Mouse (Mus musculus): Measurements from ENCODE around the gene Areg. TPM values are rescaled to one million over a fixed set of nuclear protein-coding genes. Genes with fewer than 3 reads are reported as not detected.

Areg gene
- total and polyA plus RNA-seq, 3 experiments: not detected

GRCm38 (mm10) chr5:91147001-91147400 lies 7.6 kb downstream of the Areg start:
- WGBS: 83% methylated on average over 1 of the region's 1 CpGs
- Histone ChIP-seq H3K27me3 (ENCODE audit: control insufficient read depth, insufficient read depth, low read length) (no peaks in the 10 kb centered on the region), H3K4me3 (no peak overlapping the region), H3K4me1 (ENCODE audit: control insufficient read depth, insufficient read depth, low read length) (no peaks in the 10 kb centered on the region), H3K79me2 (replicated peaks; ENCODE audit: control insufficient read depth, insufficient read depth, low read length) (no peaks in the 10 kb centered on the region), H3K27ac (no peak overlapping the region), H3K36me3 (ENCODE audit: control insufficient read depth, insufficient read depth, low read length) (no peaks in the 10 kb centered on the region), H3K9ac (ENCODE audit: low read depth, low read length) (no peak overlapping the region)
- DNase-seq: no peak
- no peak for TF ChIP-seq CTCF (IDR thresholded peaks at IDR 0.05)
- TF ChIP-seq EP300 (IDR thresholded peaks at IDR 0.05; ENCODE audit: insufficient read depth, low read depth, low read length): no peak
- no peak for TF ChIP-seq POLR2A (IDR thresholded peaks at IDR 0.05; ENCODE audit: insufficient read depth, low read depth, low read length)
- intact Hi-C loops (cut with DNase I): no loop called here

- Histone ChIP-seq H3K27ac (no peak overlapping the region), H3K4me3 (no peak overlapping the region), H3K9ac (ENCODE audit: low read depth, low read length) (no peak overlapping the region), H3K27me3 (ENCODE audit: control insufficient read depth, insufficient read depth, low read length) (no peaks in the 10 kb centered on the region), H3K79me2 (replicated peaks; ENCODE audit: control insufficient read depth, insufficient read depth, low read length) (no peaks in the 10 kb centered on the region), H3K36me3 (ENCODE audit: control insufficient read depth, insufficient read depth, low read length) (no peaks in the 10 kb centered on the region), H3K4me1 (ENCODE audit: control insufficient read depth, insufficient read depth, low read length) (no peaks in the 10 kb centered on the region)
- TF ChIP-seq CTCF (IDR thresholded peaks at IDR 0.05): no peak
- no peak for TF ChIP-seq POLR2A (IDR thresholded peaks at IDR 0.05; ENCODE audit: insufficient read depth, low read depth, low read length)
- no peak for TF ChIP-seq EP300 (IDR thresholded peaks at IDR 0.05; ENCODE audit: insufficient read depth, low read depth, low read length)
- WGBS: 29% methylated on average over 2 of the region's 2 CpGs
- intact Hi-C loops (cut with DNase I): no loop called here
- DNase-seq: no peak
These were observed 8.7 kb downstream of the Areg start for GRCm38 (mm10) chr5:91148054-91148453.

GRCm38 (mm10) chr5:91156677-91157076 lies 17.3 kb downstream of the Areg start:
- intact Hi-C loops (cut with DNase I): no loop called here
- DNase-seq: no peak

GRCm38 (mm10) chr5:91157169-91157568 lies 17.8 kb downstream of the Areg start:
- DNase-seq: no peak
- 50% methylated on average over 3 of the region's 3 CpGs for WGBS

More at GRCm38 (mm10) chr5:91156677-91157076, 17.3 kb downstream of the Areg start:
- no peak overlapping the region for H3K9ac ChIP-seq (ENCODE audit: low read depth, low read length)
- no peaks in the 10 kb centered on the region for H3K4me1 ChIP-seq (ENCODE audit: control insufficient read depth, insufficient read depth, low read length)
- no peak for TF ChIP-seq EP300 (IDR thresholded peaks at IDR 0.05; ENCODE audit: insufficient read depth, low read depth, low read length)
- TF ChIP-seq POLR2A (IDR thresholded peaks at IDR 0.05; ENCODE audit: insufficient read depth, low read depth, low read length): no peak
- no peak for TF ChIP-seq CTCF (IDR thresholded peaks at IDR 0.05)
- no peaks in the 10 kb centered on the region for H3K27me3 ChIP-seq (ENCODE audit: control insufficient read depth, insufficient read depth, low read length)
- 60% methylated on average over 8 of the region's 8 CpGs for WGBS
- H3K27ac ChIP-seq: no peak overlapping the region
- H3K4me3 ChIP-seq: no peak overlapping the region
- H3K79me2 ChIP-seq (replicated peaks; ENCODE audit: control insufficient read depth, insufficient read depth, low read length): no peaks in the 10 kb centered on the region
- no peaks in the 10 kb centered on the region for H3K36me3 ChIP-seq (ENCODE audit: control insufficient read depth, insufficient read depth, low read length)

GRCm38 (mm10) chr5:91162787-91163186 lies 23.4 kb downstream of the Areg start:
- no peaks in the 10 kb centered on the region for H3K36me3 ChIP-seq (ENCODE audit: control insufficient read depth, insufficient read depth, low read length)
- no peaks in the 10 kb centered on the region for H3K27me3 ChIP-seq (ENCODE audit: control insufficient read depth, insufficient read depth, low read length)
- no peak overlapping the region for H3K4me3 ChIP-seq
- TF ChIP-seq CTCF (IDR thresholded peaks at IDR 0.05) (no peak), EP300 (IDR thresholded peaks at IDR 0.05; ENCODE audit: insufficient read depth, low read depth, low read length) (no peak), POLR2A (IDR thresholded peaks at IDR 0.05; ENCODE audit: insufficient read depth, low read depth, low read length) (no peak)
- H3K79me2 ChIP-seq (replicated peaks; ENCODE audit: control insufficient read depth, insufficient read depth, low read length): no peaks in the 10 kb centered on the region
- H3K9ac ChIP-seq (ENCODE audit: low read depth, low read length): no peak overlapping the region
- no peak overlapping the region for H3K27ac ChIP-seq
- 78% methylated on average over 4 of the region's 4 CpGs for WGBS
- DNase-seq: no peak
- intact Hi-C loops (cut with DNase I): no loop called here
- no peaks in the 10 kb centered on the region for H3K4me1 ChIP-seq (ENCODE audit: control insufficient read depth, insufficient read depth, low read length)

More at GRCm38 (mm10) chr5:91157169-91157568, 17.8 kb downstream of the Areg start:
- TF ChIP-seq POLR2A (IDR thresholded peaks at IDR 0.05; ENCODE audit: insufficient read depth, low read depth, low read length): no peak
- TF ChIP-seq CTCF (IDR thresholded peaks at IDR 0.05): no peak
- TF ChIP-seq EP300 (IDR thresholded peaks at IDR 0.05; ENCODE audit: insufficient read depth, low read depth, low read length): no peak
- intact Hi-C loops (cut with DNase I): no loop called here
- no peak overlapping the region for H3K4me3 ChIP-seq
- H3K27ac ChIP-seq: no peak overlapping the region
- H3K4me1 ChIP-seq (ENCODE audit: control insufficient read depth, insufficient read depth, low read length): no peaks in the 10 kb centered on the region
- H3K36me3 ChIP-seq (ENCODE audit: control insufficient read depth, insufficient read depth, low read length): no peaks in the 10 kb centered on the region
- H3K79me2 ChIP-seq (replicated peaks; ENCODE audit: control insufficient read depth, insufficient read depth, low read length): no peaks in the 10 kb centered on the region
- H3K9ac ChIP-seq (ENCODE audit: low read depth, low read length): no peak overlapping the region
- H3K27me3 ChIP-seq (ENCODE audit: control insufficient read depth, insufficient read depth, low read length): no peaks in the 10 kb centered on the region

- H3K79me2 ChIP-seq (replicated peaks; ENCODE audit: control insufficient read depth, insufficient read depth, low read length): no peaks in the 10 kb centered on the region
- H3K4me1 ChIP-seq (ENCODE audit: control insufficient read depth, insufficient read depth, low read length): no peaks in the 10 kb centered on the region
- DNase-seq: no peak
- WGBS: 59% methylated on average over 5 of the region's 5 CpGs
- H3K4me3 ChIP-seq: no peak overlapping the region
- intact Hi-C loops (cut with DNase I): no loop called here
- H3K27ac ChIP-seq: no peak overlapping the region
- TF ChIP-seq CTCF (IDR thresholded peaks at IDR 0.05): no peak
- TF ChIP-seq POLR2A (IDR thresholded peaks at IDR 0.05; ENCODE audit: insufficient read depth, low read depth, low read length): no peak
- TF ChIP-seq EP300 (IDR thresholded peaks at IDR 0.05; ENCODE audit: insufficient read depth, low read depth, low read length): no peak
- no peaks in the 10 kb centered on the region for H3K36me3 ChIP-seq (ENCODE audit: control insufficient read depth, insufficient read depth, low read length)
- no peak overlapping the region for H3K9ac ChIP-seq (ENCODE audit: low read depth, low read length)
- no peaks in the 10 kb centered on the region for H3K27me3 ChIP-seq (ENCODE audit: control insufficient read depth, insufficient read depth, low read length)
These were observed 27.2 kb downstream of the Areg start for GRCm38 (mm10) chr5:91166601-91167000.
